Mouse (Mus musculus) lung, embryonic 16.5 days (tissue): ENCODE measurements at regions not wholly inside any gene's neighbourhood (a gene's known extent, or its start where the extent isn't known, plus 50 kb on each side); places are given as distances from the start of the nearest gene placed in this dataset.

Experiments
- ATAC-seq: fragments of 200-750 bp; cut with Nextera tagmentation; 2 replicates; pipeline ENCODE4 v1.8.0; 2017; ENCODE audit warnings: low read depth, mild to moderate bottlenecking, moderate library complexity
- H3K27ac ChIP-seq: fragments of 300-500 bp; sonication (generic); 2 replicates; pipeline ENCODE4 v1.5.1; 2014; ENCODE audit warnings: mild to moderate bottlenecking, control low read depth, low read length
- H3K27me3 ChIP-seq: fragments of 300-500 bp; sonication (generic); 2 replicates; pipeline ENCODE4 v1.6.1; 2014; ENCODE audit warnings: low read depth, low read length, mixed read lengths; ENCODE audit not compliant: control insufficient read depth, insufficient read depth
- H3K36me3 ChIP-seq: fragments of 300-500 bp; sonication (generic); 2 replicates; pipeline ENCODE4 v1.6.1; 2014; ENCODE audit warnings: low read length; ENCODE audit not compliant: control insufficient read depth, insufficient read depth
- H3K4me1 ChIP-seq: fragments of 300-500 bp; sonication (generic); replicated peaks from 2 replicates; pipeline ENCODE4 v1.6.1; 2014; ENCODE audit warnings: low read length, mixed read lengths; ENCODE audit not compliant: control insufficient read depth, insufficient read depth
- H3K4me2 ChIP-seq: fragments of 300-500 bp; sonication (generic); 2 replicates; pipeline ENCODE4 v1.6.1; 2014; ENCODE audit warnings: low read depth, low read length, control low read depth
- H3K4me3 ChIP-seq: fragments of 300-500 bp; sonication (generic); 2 replicates; pipeline ENCODE4 v1.5.1; 2014; ENCODE audit warnings: mild to moderate bottlenecking, low read length, control low read depth
- H3K9ac ChIP-seq: fragments of 300-500 bp; sonication (generic); 2 replicates; pipeline ENCODE4 v1.6.1; 2014; ENCODE audit warnings: low read length, control low read depth
- H3K9me3 ChIP-seq: fragments of 300-500 bp; sonication (generic); 2 replicates; pipeline ENCODE4 v1.6.1; 2016; ENCODE audit warnings: low read length; ENCODE audit not compliant: control insufficient read depth
- WGBS: fragments of 180-500 bp; shearing (Covaris S2); extraction: QIAGEN DNeasy Blood & Tissue Kit; methylation state at CpG from one replicate; pipeline ENCODE4 v1.1.7; 2014; 5-methylcytosine and 5-hydroxymethylcytosine counted together

GRCm38 (mm10) chr13:71034926-71035687 lies 193.5 kb upstream of the Adamts16 start:
- no peak for ATAC-seq
- no peak overlapping the region for H3K9ac ChIP-seq
- 76% methylated on average over 13 of the region's 13 CpGs for WGBS
- H3K4me3 ChIP-seq = no peak overlapping the region
- no peaks in the 10 kb centered on the region for H3K36me3 ChIP-seq
- H3K27me3 ChIP-seq = no peaks in the 10 kb centered on the region
- H3K4me1 ChIP-seq = no peaks in the 10 kb centered on the region
- no peak overlapping the region for H3K27ac ChIP-seq
- H3K9me3 ChIP-seq = no peaks in the 10 kb centered on the region
- no peak overlapping the region for H3K4me2 ChIP-seq

GRCm38 (mm10) chr13:71008216-71008615 lies 166.6 kb upstream of the Adamts16 start:
- Histone ChIP-seq H3K36me3 (no peaks in the 10 kb centered on the region), H3K4me1 (no peaks in the 10 kb centered on the region), H3K9me3 (no peaks in the 10 kb centered on the region), H3K27me3 (peaks cover 3% of the 10 kb centered on the region; the same call in 1 of the 2 replicates), H3K9ac (no peak overlapping the region), H3K4me2 (no peak overlapping the region), H3K27ac (no peak overlapping the region), H3K4me3 (no peak overlapping the region)
- no peak for ATAC-seq
- 18% methylated on average over 3 of the region's 3 CpGs for WGBS

GRCm38 (mm10) chr13:71006117-71006516 lies 164.5 kb upstream of the Adamts16 start:
- no peak overlapping the region for H3K9ac ChIP-seq
- H3K4me1 ChIP-seq = no peaks in the 10 kb centered on the region
- no peak overlapping the region for H3K4me3 ChIP-seq
- WGBS = 0% methylated on average over 1 of the region's 1 CpGs
- ATAC-seq = no peak; the same call in 1 of the 2 replicates
- no peaks in the 10 kb centered on the region for H3K9me3 ChIP-seq
- H3K27ac ChIP-seq = no peak overlapping the region
- H3K27me3 ChIP-seq = peaks cover 3% of the 10 kb centered on the region; the same call in 1 of the 2 replicates
- H3K4me2 ChIP-seq = no peak overlapping the region
- no peaks in the 10 kb centered on the region for H3K36me3 ChIP-seq

GRCm38 (mm10) chr13:71003517-71003916 lies 161.9 kb upstream of the Adamts16 start:
- 50% methylated on average over 3 of the region's 3 CpGs for WGBS
- H3K27me3 ChIP-seq = peaks cover 3% of the 10 kb centered on the region; the same call in 1 of the 2 replicates
- ATAC-seq = no peak
- no peak overlapping the region for H3K27ac ChIP-seq
- no peak overlapping the region for H3K9ac ChIP-seq
- no peaks in the 10 kb centered on the region for H3K4me1 ChIP-seq
- H3K4me3 ChIP-seq = no peak overlapping the region
- no peaks in the 10 kb centered on the region for H3K9me3 ChIP-seq
- no peak overlapping the region for H3K4me2 ChIP-seq
- H3K36me3 ChIP-seq = no peaks in the 10 kb centered on the region

GRCm38 (mm10) chr13:71001278-71001677 lies 159.7 kb upstream of the Adamts16 start:
- WGBS = 4% methylated on average over 2 of the region's 2 CpGs
- Histone ChIP-seq H3K4me2 (no peak overlapping the region), H3K9me3 (no peaks in the 10 kb centered on the region), H3K9ac (no peak overlapping the region), H3K4me1 (no peaks in the 10 kb centered on the region), H3K27ac (no peak overlapping the region), H3K4me3 (no peak overlapping the region), H3K36me3 (no peaks in the 10 kb centered on the region), H3K27me3 (no peaks in the 10 kb centered on the region)
- no peak for ATAC-seq

- no peak overlapping the region for H3K27ac ChIP-seq
- no peak overlapping the region for H3K9ac ChIP-seq
- 66% methylated on average over 5 of the region's 5 CpGs for WGBS
- H3K4me1 ChIP-seq = no peaks in the 10 kb centered on the region
- H3K36me3 ChIP-seq = no peaks in the 10 kb centered on the region
- no peak for ATAC-seq
- H3K9me3 ChIP-seq = no peaks in the 10 kb centered on the region
- H3K4me2 ChIP-seq = no peak overlapping the region
- H3K4me3 ChIP-seq = no peak overlapping the region
- no peaks in the 10 kb centered on the region for H3K27me3 ChIP-seq
These were observed 158.9 kb upstream of the Adamts16 start for GRCm38 (mm10) chr13:71000422-71001008.

GRCm38 (mm10) chr13:70993522-70993921 lies 151.9 kb upstream of the Adamts16 start:
- ATAC-seq = no peak
- Histone ChIP-seq H3K36me3 (no peaks in the 10 kb centered on the region), H3K27me3 (no peaks in the 10 kb centered on the region), H3K9me3 (no peaks in the 10 kb centered on the region), H3K4me1 (no peaks in the 10 kb centered on the region), H3K27ac (no peak overlapping the region), H3K9ac (no peak overlapping the region), H3K4me2 (no peak overlapping the region), H3K4me3 (no peak overlapping the region)
- 57% methylated on average over 1 of the region's 1 CpGs for WGBS

GRCm38 (mm10) chr13:70989999-70990645 lies 148.5 kb upstream of the Adamts16 start:
- Histone ChIP-seq H3K27me3 (no peaks in the 10 kb centered on the region), H3K36me3 (no peaks in the 10 kb centered on the region), H3K9ac (no peak overlapping the region), H3K27ac (no peak overlapping the region), H3K9me3 (no peaks in the 10 kb centered on the region), H3K4me3 (no peak overlapping the region), H3K4me1 (no peaks in the 10 kb centered on the region), H3K4me2 (no peak overlapping the region)
- no peak for ATAC-seq
- WGBS = 83% methylated on average over 10 of the region's 10 CpGs

- no peak overlapping the region for H3K4me2 ChIP-seq
- H3K4me3 ChIP-seq = no peak overlapping the region
- no peaks in the 10 kb centered on the region for H3K27me3 ChIP-seq
- H3K36me3 ChIP-seq = no peaks in the 10 kb centered on the region
- 76% methylated on average over 1 of the region's 1 CpGs for WGBS
- no peak for ATAC-seq
- no peaks in the 10 kb centered on the region for H3K9me3 ChIP-seq
- H3K9ac ChIP-seq = no peak overlapping the region
- no peak overlapping the region for H3K27ac ChIP-seq
- H3K4me1 ChIP-seq = no peaks in the 10 kb centered on the region
These were observed 137.7 kb upstream of the Adamts16 start for GRCm38 (mm10) chr13:70979344-70979743.
